Mouse (Mus musculus) macrophage (primary cell): ENCODE measurements around the gene Olfr57. TPM values are rescaled to one million over a fixed set of nuclear protein-coding genes. Genes with fewer than 3 reads are reported as not detected.
"Not testable (repeated sequence)": the region's sequence is repeated elsewhere in the genome, so short reads cannot be mapped to it uniquely, and the experiment has no call there.

ENCODE experiments used
- H3K27ac ChIP-seq: fragments of 350-480 bp; formaldehyde crosslinking; 2 replicates; pipeline ENCODE4 v1.9.0; 2021
- H3K36me3 ChIP-seq: fragments of 350-480 bp; formaldehyde crosslinking; 2 replicates; pipeline ENCODE4 v1.9.0; 2021; ENCODE audit errors: inconsistent target
- H3K4me3 ChIP-seq: fragments of 350-480 bp; formaldehyde crosslinking; 2 replicates; pipeline ENCODE4 v1.9.0; 2021; ENCODE audit errors: inconsistent target
- H3K79me2 ChIP-seq: fragments of 350-480 bp; formaldehyde crosslinking; 2 replicates; pipeline ENCODE4 v1.9.0; 2021; ENCODE audit errors: inconsistent target
- WGBS: methylation state at CpG from one replicate; pipeline ENCODE4 v1.1.7; 2026; ENCODE audit warnings: inconsistent platforms; ENCODE audit not compliant: missing documents; 5-methylcytosine and 5-hydroxymethylcytosine counted together
- polyA plus RNA-seq: library from polyadenylated mRNA; stranded (reverse); fragments of 250-400 nt; gene quantifications from 3 replicates; pipeline ENCODE4 v1.2.4, GENCODE M21; 2018; ENCODE audit warnings: inconsistent platforms
- total RNA-seq, 78 experiments: library from RNA; depleted of rRNA; stranded (reverse); fragments of 250-400 nt; gene quantifications; 1 replicate in 9 of 78; 2 replicates in 24 of 78; 3 replicates in 43 of 78; 4 replicates in 2 of 78; pipeline ENCODE4 v1.2.4; 2018; ENCODE audit warnings: inconsistent platforms in 56 of 78

Gene Olfr57
- not detected for total RNA-seq (2018; cell fraction: chromatin; rRNA removed)
- not detected for total RNA-seq (2018; cell fraction: cytosol; rRNA removed)
- not detected for total RNA-seq (2018; cell fraction: nucleus; rRNA removed)
- polyA plus RNA-seq: not detected in 3 replicates

GRCm38 (mm10) chr10:79028441-79028840 lies at the start of gene Olfr57:
Gene Olfr57 (plus strand): TSS chr10:79028741.
- Histone ChIP-seq H3K27ac (no peak within 1 kb of the TSS), H3K4me3 (no peak within 1 kb of the TSS), H3K79me2 (no peaks in the 10 kb centered on the region), H3K36me3 (no peaks in the 10 kb centered on the region)

DNA sequence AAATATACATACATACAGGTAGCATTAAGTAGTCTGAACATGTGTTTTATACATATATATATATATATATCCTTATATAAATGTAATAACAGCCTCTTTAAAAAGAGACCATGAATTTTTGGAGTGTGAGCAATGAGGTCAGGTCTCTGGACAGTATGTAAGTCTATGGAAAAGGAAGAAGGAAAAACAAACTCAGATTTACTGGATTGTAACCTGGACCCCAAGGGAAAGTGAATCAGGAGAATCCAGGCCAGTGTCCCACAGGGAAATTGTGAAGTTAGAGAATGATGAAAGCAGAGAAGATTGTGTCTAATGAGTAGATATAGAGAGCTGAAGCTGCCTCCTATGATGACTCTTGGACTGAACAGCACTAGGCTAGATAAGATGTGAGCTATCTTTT lies 47.8 kb upstream of the Olfr57 start, which contains the start of gene Olfr1352:
Olfr1352 (plus strand) TSS at position 301 of the 400 bp plus-strand sequence.
- Histone ChIP-seq H3K4me3 (no peak within 1 kb of the TSS), H3K36me3 (no peaks in the 10 kb centered on the region), H3K79me2 (no peaks in the 10 kb centered on the region), H3K27ac (no peak within 1 kb of the TSS)

- 83% methylated on average over 1 of the region's 1 CpGs for WGBS
- Histone ChIP-seq H3K79me2 (no peaks in the 10 kb centered on the region), H3K36me3 (no peaks in the 10 kb centered on the region), H3K4me3 (no peak within 1 kb of the TSS), H3K27ac (no peak within 1 kb of the TSS)
Observed at GRCm38 (mm10) chr10:79012172-79012571, 16.4 kb upstream of the Olfr57 start, which contains the start of gene Olfr1351. Gene Olfr1351 (plus strand): TSS chr10:79012472.

DNA sequence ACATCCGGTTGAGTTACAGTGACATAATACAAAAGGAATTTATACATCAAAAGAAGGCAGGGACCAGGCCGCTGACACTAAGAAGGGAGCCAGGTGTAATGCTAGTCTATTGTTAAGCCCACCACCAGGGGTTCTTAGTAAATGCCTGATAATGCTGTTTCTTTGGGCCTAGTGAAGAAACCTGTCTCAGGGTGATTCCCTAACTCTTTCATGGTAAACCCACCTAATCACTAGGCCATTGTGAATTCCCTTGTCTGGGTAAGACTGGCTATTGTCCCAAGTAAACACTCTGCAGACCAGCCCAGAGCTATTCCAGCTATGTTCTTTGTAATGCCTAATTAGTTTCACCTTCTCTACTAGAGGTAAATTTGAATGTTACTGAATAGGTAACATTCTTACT lies 13.9 kb downstream of the Olfr57 start:
- not testable (repeated sequence) for H3K79me2 ChIP-seq, H3K27ac ChIP-seq, H3K36me3 ChIP-seq, H3K4me3 ChIP-seq
- WGBS: 86% methylated on average over 2 of the region's 2 CpGs

GRCm38 (mm10) chr10:79057370-79057769 lies 28.8 kb downstream of the Olfr57 start:
- WGBS: 82% methylated on average over 3 of the region's 3 CpGs
- not testable (repeated sequence) for H3K79me2 ChIP-seq, H3K27ac ChIP-seq, H3K36me3 ChIP-seq, H3K4me3 ChIP-seq

Other genes starting within 250 kb of the Olfr57 start
- gene Slc1a6, start 248.2 kb upstream of the Olfr57 start, polyA plus RNA-seq: not detected in 3 replicates
- gene Olfr1356, start 176.6 kb upstream of the Olfr57 start, polyA plus RNA-seq: not detected in 3 replicates
- gene Olfr1355, start 153.2 kb upstream of the Olfr57 start, polyA plus RNA-seq: not detected in 3 replicates
- gene Olfr1354, start 115.6 kb upstream of the Olfr57 start, polyA plus RNA-seq: not detected in 3 replicates
- gene Olfr8, start 78.1 kb upstream of the Olfr57 start, polyA plus RNA-seq: not detected in 3 replicates
- gene Olfr1353, start 65.4 kb upstream of the Olfr57 start, polyA plus RNA-seq: not detected in 3 replicates
- gene Olfr1352, start 47.7 kb upstream of the Olfr57 start, polyA plus RNA-seq: not detected in 3 replicates
- not detected in 3 replicates for gene Olfr1351, start 16.3 kb upstream of the Olfr57 start, polyA plus RNA-seq
- 4.2 to 6.6 TPM (median 4.8 TPM) in 3 replicates for gene 2610008E11Rik, start 68.9 kb downstream of the Olfr57 start, polyA plus RNA-seq
- not detected in 3 replicates for gene Vmn2r80, start 120.0 kb downstream of the Olfr57 start, polyA plus RNA-seq
- gene Vmn2r81, start 219.0 kb downstream of the Olfr57 start, polyA plus RNA-seq: not detected in 3 replicates